In genomic region chr3:116327616-116328004, GRCm38 (mm10) we compare ENCODE assay signal across 9 mouse cellular contexts.
A peak's percentile ranks its signal among the peaks of the same experiment; 100 is the strongest.
DNase-seq lines count a peak whose midpoint lies in the region; ATAC-seq and TF ChIP-seq lines count a peak whose summit lies in the region.
"Had no signal": no experiment of that assay in that cellular context is flagged by ENCODE, and none has a peak within 500 bp of the region (broad histone marks: within the 10 kb centered on the region; RNA-seq: fewer than 3 reads in every experiment).

No protein-coding gene starts in this region.

- peak; percentile 17; the same call in 1 of the 2 replicates for ATAC-seq in midbrain, embryonic 11.5 days (ENCODE audit: low FRiP score)
- 0 out of 2 replicates have a peak, but pooled peaks have one; percentile 2 for ATAC-seq in hindbrain, embryonic 14.5 days (ENCODE audit: low FRiP score)
- 0 out of 2 replicates have a peak, but pooled peaks have one; percentile 6 for ATAC-seq in neural tube, embryonic 13.5 days (ENCODE audit: low read depth)

- no peak for TF ChIP-seq CTCF in layer of hippocampus, adult 2 months (conservative IDR thresholded peaks at IDR 0.05)

- H3K36me3 ChIP-seq in heart, embryonic 10.5 days: peaks cover 4% of the 10 kb centered on the region; the same call in 1 of the 2 replicates
- no peaks in the 10 kb centered on the region for H3K36me3 ChIP-seq in midbrain, embryonic 11.5 days (ENCODE audit: control insufficient read depth, insufficient read depth, low read length)
- peaks cover 25% of the 10 kb centered on the region for H3K36me3 ChIP-seq in midbrain, embryonic 10.5 days
- H3K36me3 ChIP-seq in hindbrain, embryonic 14.5 days (replicated peaks; ENCODE audit: control insufficient read depth, insufficient read depth): no peaks in the 10 kb centered on the region; the same call in 1 of the 2 replicates
- H3K36me3 ChIP-seq in neural tube, embryonic 13.5 days: peaks cover 7% of the 10 kb centered on the region

- H3K4me2 ChIP-seq in midbrain, embryonic 11.5 days: no peak overlapping the region
- peak overlapping the region; percentile 54 for H3K4me2 ChIP-seq in hindbrain, embryonic 14.5 days (replicated peaks)
- peak overlapping the region; percentile 55; the same call in 1 of the 2 replicates for H3K4me2 ChIP-seq in neural tube, embryonic 13.5 days

- H3K4me1 ChIP-seq in heart, embryonic 10.5 days: 0 out of 2 replicates have a peak, but pooled peaks cover 6% of the 10 kb centered on the region
- peaks cover 11% of the 10 kb centered on the region for H3K4me1 ChIP-seq in midbrain, embryonic 11.5 days (ENCODE audit: control insufficient read depth, insufficient read depth, low read length)
- H3K4me1 ChIP-seq in midbrain, embryonic 10.5 days: peaks cover 16% of the 10 kb centered on the region
- H3K4me1 ChIP-seq in hindbrain, embryonic 14.5 days (replicated peaks; ENCODE audit: control insufficient read depth, insufficient read depth, low read length): peaks cover 11% of the 10 kb centered on the region
- peaks cover 29% of the 10 kb centered on the region for H3K4me1 ChIP-seq in neural tube, embryonic 13.5 days (replicated peaks)

- H3K9me3 ChIP-seq in heart, embryonic 10.5 days: no peaks in the 10 kb centered on the region
- no peaks in the 10 kb centered on the region for H3K9me3 ChIP-seq in midbrain, embryonic 11.5 days (ENCODE audit: control insufficient read depth, low read length)
- no peaks in the 10 kb centered on the region for H3K9me3 ChIP-seq in midbrain, embryonic 10.5 days (replicated peaks)
- no peaks in the 10 kb centered on the region for H3K9me3 ChIP-seq in hindbrain, embryonic 14.5 days (ENCODE audit: control insufficient read depth, low read length)
- no peaks in the 10 kb centered on the region for H3K9me3 ChIP-seq in neural tube, embryonic 13.5 days
- H3K9me3 ChIP-seq: limb, embryonic 15.5 days had no signal

- peak; percentile 72 for DNase-seq in heart, embryonic 10.5 days (ENCODE audit: low spot score)
- DNase-seq in heart, postnatal 25 days (ENCODE audit: low spot score): no peak
- DNase-seq in midbrain, embryonic 11.5 days (ENCODE audit: low spot score, missing footprints): no peak
- no peak for DNase-seq in midbrain, embryonic 10.5 days (ENCODE audit: low spot score)
- DNase-seq in hindbrain, embryonic 14.5 days (ENCODE audit: low spot score): no peak
- no peak for DNase-seq in kidney, postnatal 14 days
- no peak for DNase-seq in layer of hippocampus, adult 2 months (ENCODE audit: low spot score in 2 of 2)

- no peaks in the 10 kb centered on the region for H3K27me3 ChIP-seq in heart, embryonic 10.5 days (ENCODE audit: insufficient read depth, poor library complexity, severe bottlenecking)
- H3K27me3 ChIP-seq in midbrain, embryonic 11.5 days (ENCODE audit: control insufficient read depth, insufficient read depth, low read length): no peaks in the 10 kb centered on the region
- H3K27me3 ChIP-seq in midbrain, embryonic 10.5 days (ENCODE audit: low read depth, poor library complexity, severe bottlenecking): no peaks in the 10 kb centered on the region
- no peaks in the 10 kb centered on the region for H3K27me3 ChIP-seq in hindbrain, embryonic 14.5 days (ENCODE audit: control insufficient read depth, insufficient read depth, low read length)
- H3K27me3 ChIP-seq in neural tube, embryonic 13.5 days: no peaks in the 10 kb centered on the region
- H3K27me3 ChIP-seq: limb, embryonic 15.5 days had no signal

- H3K9ac ChIP-seq in midbrain, embryonic 11.5 days (ENCODE audit: low read length): no peak overlapping the region
- no peak overlapping the region for H3K9ac ChIP-seq in hindbrain, embryonic 14.5 days
- H3K9ac ChIP-seq in neural tube, embryonic 13.5 days: no peak overlapping the region
- H3K9ac ChIP-seq: limb, embryonic 15.5 days had no signal

- 52% methylated on average over 10 of the region's 10 CpGs for WGBS in heart, embryonic 10.5 days
- WGBS in midbrain, embryonic 11.5 days: 50% methylated on average over 10 of the region's 10 CpGs
- 53% methylated on average over 10 of the region's 10 CpGs for WGBS in midbrain, embryonic 10.5 days
- WGBS in hindbrain, embryonic 14.5 days: 55% methylated on average over 10 of the region's 10 CpGs
- 55% methylated on average over 10 of the region's 10 CpGs for WGBS in neural tube, embryonic 13.5 days

- H3K4me3 ChIP-seq in heart, embryonic 10.5 days: no peak overlapping the region
- H3K4me3 ChIP-seq in midbrain, embryonic 11.5 days (ENCODE audit: low read depth, low read length): no peak overlapping the region
- H3K4me3 ChIP-seq in midbrain, embryonic 10.5 days: no peak overlapping the region
- H3K4me3 ChIP-seq in hindbrain, embryonic 14.5 days (replicated peaks; ENCODE audit: low read length): no peak overlapping the region
- H3K4me3 ChIP-seq in neural tube, embryonic 13.5 days: no peak overlapping the region
- H3K4me3 ChIP-seq in layer of hippocampus, adult 2 months: no peak overlapping the region

- intact Hi-C loops in heart, postnatal 25 days (cut with DNase I): loop anchor here (1.0 to 10.0 kb wide), 2 partner anchors 203 to 293 kb away; partner anchors contain the start of gene Vcam1

- H3K27ac ChIP-seq in heart, embryonic 10.5 days: no peak overlapping the region
- no peak overlapping the region for H3K27ac ChIP-seq in midbrain, embryonic 11.5 days (ENCODE audit: low read depth, low read length)
- H3K27ac ChIP-seq in midbrain, embryonic 10.5 days (replicated peaks): no peak overlapping the region
- no peak overlapping the region for H3K27ac ChIP-seq in hindbrain, embryonic 14.5 days
- H3K27ac ChIP-seq in neural tube, embryonic 13.5 days (replicated peaks): no peak overlapping the region
- H3K27ac ChIP-seq in layer of hippocampus, adult 2 months: no peak overlapping the region
- H3K27ac ChIP-seq: limb, embryonic 15.5 days had no signal
